Mouse (Mus musculus) lung, postnatal 10 days (tissue): ENCODE measurements around the gene Jak3.

ENCODE experiments used
- DNase-seq: peaks from one replicate; pipeline ENCODE4 v3.0.0; 2021

Jak3 gene

DNA sequence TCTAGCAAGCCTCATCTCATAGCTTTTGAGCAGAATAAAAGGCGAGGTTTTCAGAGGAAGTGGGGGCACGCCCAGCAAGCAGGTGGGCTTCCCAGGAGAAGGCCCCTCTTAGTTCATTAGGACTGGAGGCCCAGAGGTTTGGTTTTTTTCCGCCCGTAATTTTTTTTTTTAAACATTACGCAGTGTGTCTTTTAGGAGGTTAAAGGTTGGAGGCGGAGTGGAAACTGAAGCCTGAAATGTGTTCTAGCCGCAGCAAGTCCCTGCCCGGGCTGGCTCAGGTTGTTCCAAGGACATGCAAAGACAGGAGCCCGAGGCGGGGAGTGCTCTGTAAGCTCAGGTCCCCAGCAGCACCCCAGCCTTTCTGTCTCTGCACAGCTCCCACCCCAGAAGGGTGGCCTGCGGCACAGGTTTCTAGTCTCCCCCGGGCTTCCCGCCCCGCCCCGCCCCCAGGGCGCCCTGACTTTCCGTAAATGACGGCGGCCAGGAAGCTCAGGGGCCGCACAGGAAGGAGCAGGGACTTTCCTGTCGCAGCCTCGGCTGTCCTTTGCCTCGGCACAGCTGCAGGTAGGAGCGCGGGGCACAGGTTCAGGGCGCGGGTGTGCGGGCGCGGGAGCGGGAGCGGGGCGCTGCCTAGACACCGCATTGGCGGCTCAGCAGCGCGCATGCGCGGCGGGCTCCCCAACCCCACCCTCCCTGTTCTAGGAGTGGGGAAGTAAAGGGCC lies at the start of gene Jak3:
Jak3 (plus strand) TSS at position 277 of the 722 bp plus-strand sequence.
- DNase-seq = peak; percentile 52

DNA sequence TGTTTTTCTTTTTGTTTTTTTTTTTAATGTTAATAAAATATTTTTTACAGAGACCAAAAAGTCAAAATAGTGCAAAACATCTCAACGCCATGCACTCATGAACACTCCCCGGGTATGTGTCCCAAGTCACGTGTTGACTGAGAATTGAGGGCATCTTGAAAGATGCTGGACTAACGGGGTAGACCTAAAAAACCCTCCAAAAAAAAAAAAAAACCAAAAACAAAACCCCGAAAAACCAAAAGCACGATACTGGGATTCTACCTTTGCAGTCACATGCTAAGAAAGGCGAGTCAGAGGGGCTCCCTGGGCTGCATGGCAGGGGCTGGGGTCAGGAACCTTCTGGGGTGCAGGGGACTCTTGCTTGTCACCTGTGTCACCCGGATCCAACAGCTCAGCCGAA lies 49.3 kb upstream of the Jak3 start:
- no peak for DNase-seq

DNA sequence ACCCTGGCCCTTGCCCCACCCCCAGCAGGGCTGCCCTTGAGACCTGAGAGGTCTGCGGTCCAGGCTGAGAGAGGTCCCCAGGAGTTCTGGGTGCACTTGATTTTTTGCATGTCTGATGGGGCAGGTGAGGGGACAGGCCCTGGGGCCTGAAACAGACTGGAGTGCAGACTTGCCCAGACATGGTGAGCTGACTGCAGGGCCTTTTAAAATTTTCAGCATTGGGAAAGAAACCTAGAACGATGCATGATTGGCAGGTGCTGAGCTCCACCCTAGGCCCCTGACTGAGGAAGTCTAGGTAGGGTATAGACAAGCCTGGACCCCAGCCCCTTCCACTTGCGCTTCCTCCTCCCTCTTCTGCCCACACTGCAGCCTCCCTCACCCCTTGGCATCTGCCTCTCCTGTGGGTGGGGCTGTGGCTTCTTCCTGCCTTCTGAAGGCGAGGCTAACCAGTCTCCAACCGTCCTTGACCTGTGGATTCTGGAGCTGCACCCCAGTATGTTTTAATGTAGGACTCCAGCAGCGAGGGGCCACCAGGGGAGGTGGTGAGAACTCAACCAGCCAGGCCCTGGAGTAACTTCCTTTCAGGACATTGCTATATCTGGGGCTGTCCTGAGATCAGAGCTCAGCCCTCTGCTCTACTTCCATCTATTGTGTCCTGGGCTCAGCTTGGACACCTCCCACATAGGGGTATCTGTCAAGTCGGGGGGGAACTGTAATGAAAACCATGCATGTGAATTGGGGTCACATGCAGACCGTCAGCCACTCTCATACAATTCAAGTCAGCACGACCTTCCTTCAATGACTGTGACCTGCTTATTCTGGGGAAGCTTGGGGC lies 48.6 kb upstream of the Jak3 start:
- peak; percentile 50 for DNase-seq

DNA sequence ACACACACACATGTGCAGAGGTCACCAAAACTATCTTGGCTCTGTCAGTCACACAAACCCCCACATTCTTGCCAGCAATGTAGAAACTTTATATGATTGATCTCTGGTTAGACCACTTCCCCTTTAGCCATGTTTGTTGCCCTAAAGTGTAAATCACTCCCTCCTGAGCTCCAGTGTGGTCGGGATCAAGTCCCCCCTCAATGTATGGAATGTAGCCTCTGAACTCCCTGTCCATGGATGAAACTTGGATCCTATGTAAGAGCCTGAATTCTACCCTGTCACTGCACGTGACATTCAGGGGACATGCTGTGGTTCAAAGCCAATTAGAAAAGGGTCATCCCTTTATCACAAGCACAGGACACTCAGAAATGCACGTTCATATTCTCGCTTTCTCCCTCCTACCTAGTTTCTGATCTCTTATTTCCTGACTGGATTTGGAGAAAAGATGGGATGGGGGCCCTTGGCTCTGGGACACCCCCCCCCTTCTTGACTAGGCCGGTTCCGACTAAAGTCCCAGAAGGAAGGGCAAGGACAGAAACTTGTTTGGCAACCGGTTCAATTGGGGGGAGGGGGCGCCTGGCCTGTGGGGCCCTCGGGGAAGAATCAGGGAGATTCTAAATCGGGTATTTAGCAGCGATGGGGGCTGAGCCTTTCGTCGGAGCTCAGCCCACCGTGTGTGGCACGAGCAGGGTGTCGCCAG lies 47.5 kb upstream of the Jak3 start:
- DNase-seq = peak; percentile 38

GRCm38 (mm10) chr8:71629096-71629697 lies 46.9 kb upstream of the Jak3 start:
- DNase-seq = peak; percentile 95

DNA sequence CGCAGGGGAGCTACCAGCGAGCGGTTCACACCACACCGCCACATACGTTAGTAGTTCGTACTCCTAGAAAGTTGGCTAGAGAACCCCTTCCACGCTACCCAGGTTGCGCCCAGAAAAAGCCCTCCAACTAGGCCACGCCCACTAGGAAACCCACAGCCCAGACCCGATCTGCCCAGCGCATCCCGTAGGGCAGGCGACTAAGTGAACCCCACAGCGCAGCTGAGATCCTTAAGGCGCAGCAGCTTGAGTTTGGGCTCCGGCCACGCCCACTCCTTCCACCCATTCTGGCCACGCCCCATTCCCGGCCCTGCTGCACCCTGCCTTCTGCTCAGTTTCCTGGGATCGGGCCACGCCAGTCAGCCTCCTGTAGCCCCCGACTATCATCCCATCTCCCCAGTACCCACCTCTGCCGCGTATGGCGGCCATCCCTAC lies 46.3 kb upstream of the Jak3 start:
- DNase-seq = peak; percentile 68

DNA sequence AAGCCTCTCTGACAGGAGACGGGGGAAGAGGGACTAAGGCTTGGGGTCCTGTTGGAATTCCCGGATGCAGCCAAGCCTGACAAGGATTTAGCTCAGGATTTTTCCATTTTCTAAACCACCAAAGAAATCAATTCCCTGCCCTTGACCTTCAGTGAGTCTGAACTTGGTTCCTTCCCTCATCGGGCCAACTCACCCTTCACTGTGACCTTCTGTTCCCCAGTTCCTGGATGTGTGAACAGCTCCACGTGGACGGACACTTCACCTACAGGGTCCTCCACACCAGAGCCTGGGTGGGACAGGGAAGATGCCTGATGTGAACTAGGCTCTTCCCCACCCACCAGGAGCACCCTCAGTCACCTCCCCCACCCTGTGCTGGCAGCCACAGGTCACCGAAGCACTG lies 45.3 kb upstream of the Jak3 start:
- DNase-seq = no peak

DNA sequence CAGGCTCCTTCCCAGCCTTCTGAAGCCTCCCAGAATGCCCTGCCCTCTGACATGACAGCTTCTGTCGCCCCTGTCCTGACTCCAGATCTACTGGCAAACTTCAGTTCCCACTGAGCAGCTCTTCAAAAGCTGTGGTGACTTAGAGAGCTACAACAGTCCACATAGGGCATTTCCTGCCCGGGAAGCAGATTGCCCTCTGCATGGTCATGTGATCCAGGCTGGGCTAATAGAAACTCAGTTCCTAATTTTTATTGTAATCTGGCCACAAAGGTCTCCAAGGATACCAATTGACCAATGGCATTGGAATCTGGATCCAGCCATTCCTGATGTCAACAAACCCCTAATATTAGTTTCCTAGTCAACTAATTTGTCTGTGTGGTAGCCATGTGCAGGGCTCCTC lies 44.2 kb upstream of the Jak3 start:
- DNase-seq = no peak

DNA sequence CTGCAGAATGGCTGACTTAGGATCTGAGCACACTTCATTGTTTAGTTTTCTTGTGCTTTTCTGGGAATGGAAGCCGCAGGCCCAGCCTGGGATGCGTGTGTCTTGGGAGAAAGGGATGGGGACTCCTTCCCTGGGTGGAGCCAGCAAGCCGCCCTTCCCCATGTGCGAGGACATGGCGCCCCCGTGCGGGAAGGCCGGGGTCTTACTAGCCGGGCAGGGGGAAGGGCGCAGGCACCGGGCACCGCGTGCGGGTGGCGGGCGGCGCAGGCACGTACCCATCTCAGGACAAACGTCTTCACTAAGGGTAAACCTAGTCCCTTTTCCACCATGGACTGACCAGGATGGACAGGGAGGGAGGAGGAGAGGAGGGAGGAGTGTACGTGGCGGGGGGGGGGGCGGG lies 42.9 kb upstream of the Jak3 start:
- peak; percentile 68 for DNase-seq

DNA sequence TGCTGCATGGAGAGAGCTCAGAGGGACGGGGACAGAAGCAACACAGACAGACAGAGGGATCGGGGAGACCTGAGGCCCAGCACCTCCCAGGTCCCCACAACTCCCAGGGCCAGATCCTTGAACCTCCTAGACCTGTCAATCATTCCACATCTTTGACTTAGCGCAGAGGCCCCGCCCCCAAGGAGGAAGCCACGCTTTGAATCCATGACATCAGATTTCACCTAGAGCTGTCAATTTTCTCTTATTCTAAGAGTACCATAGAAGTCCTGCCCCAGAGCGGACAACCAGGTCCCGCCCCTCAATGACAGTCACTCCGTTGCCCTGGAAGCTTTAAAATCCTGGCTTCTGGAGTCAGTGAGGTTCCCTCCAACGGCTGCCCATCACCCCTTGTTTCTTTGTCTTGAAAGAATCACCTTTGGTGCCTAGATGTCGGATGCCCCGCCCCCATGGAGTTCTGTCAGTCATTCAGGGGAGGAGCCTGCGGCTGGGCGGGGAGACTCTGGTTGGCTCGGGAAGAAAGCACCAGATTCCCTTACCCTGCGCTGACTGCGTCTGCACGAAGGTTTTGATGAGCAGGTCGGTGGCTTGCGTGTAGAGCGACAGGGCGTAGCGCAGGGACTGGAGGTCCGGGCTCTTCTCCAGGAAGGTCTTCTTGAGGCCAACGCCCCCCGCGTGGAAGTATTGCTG lies 42.0 kb upstream of the Jak3 start:
- peak; percentile 75 for DNase-seq

DNA sequence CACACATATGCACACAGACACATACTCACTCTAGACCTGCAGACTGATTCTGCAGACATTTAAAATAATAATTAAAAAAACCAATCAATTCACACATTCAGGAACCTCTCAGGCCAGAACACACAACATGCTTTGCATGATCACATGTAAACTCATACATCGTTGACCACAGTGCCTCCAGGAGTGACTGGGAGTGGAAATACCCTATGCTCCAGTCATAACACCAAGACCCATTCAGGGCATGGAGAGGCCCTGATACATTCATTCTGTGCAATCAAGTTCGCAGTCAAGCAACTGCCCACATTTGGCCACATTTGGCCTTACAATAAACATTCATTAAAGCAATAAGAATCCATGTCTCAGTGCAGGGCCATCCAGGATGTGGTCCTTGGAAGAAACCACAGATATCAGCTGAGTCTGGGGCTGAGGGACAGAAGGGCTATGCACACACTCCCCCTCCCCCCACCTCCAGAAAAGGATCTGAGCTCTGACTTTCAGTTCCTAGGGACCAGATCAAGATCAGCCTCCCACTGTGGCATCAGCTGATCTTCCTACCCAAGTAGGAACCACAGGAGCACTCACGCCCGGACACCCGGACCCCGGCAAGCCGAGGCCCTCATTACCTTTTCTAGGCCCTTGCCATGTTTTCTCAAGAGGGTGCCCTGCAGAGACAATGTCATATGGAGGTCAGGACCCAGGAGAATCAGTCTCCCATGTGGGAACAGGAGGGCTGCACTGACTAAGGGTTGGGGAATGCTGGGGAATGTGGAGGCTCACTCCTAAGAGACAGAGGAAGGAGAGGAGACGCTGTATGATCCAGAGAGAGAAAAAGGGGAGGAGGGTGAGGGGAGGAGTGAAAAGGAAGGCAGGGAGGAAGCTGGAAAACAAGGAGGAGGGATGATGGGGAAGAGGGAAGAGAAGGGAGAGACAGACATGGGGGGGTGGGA lies 38.7 kb upstream of the Jak3 start:
- DNase-seq = no peak

DNA sequence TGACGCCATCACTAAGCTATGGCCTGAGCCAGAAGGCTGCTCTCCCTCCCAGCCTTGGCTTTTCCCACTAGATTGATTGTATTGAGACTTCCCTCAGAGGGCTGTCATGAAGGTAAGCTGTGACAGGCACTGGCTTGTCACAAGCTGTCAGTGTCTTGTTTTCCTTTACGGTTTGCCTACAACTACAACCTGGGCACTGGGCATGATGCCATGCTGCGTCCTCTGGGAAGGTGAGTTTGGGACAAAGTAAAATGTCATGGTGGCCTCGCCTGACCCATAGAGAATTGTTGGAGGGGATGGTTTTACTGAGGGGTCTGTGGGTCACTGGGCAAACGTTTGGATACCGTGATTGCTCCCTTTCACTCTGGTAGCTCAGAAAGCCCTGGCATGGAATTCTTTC lies 37.8 kb upstream of the Jak3 start:
- DNase-seq = no peak

- DNase-seq = no peak
Observed at GRCm38 (mm10) chr8:71639318-71639717, 36.8 kb upstream of the Jak3 start.

DNA sequence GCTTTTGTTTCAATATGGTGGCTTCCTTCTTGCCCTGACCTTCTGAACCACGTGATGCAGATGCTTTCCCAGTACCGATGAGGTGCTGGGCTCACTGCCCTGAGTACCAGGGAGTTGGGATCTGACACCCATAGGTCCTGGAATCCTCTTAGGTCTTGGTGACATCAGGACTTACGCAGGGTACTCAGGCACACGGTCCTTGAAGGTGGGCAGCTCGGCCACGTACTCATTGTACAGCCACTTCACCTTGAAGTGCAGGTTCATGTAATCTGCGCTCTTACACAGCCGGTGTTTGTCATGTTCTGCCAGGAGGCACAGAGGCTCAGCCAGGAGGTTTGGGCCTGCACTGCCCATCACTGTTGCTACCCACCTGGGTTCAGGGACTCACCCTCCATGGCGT lies 30.6 kb upstream of the Jak3 start:
- DNase-seq = no peak

GRCm38 (mm10) chr8:71654600-71654999 lies 21.5 kb upstream of the Jak3 start:
- DNase-seq = peak; percentile 41

DNA sequence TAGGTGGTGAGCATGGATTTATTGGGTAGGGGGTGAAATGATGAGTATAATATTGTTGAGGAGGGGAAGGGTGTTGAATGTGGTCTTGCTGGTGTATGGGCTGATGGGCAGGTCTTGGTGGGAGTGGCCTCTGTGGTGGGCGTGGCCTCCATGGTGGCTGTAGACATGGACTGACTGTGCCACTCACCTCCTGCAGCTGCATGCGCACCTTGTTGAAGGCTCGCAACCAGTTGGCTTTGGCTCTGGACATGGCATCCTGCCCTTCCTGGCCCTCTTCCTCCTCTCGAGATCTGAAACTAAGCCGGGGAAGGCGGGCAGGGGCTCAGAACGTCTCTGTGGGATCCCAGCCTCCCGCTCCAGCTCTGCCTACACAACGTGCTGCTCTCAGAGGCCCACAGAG lies 18.3 kb upstream of the Jak3 start:
- no peak for DNase-seq

GRCm38 (mm10) chr8:71658515-71659049 lies 17.5 kb upstream of the Jak3 start:
- DNase-seq = no peak

DNA sequence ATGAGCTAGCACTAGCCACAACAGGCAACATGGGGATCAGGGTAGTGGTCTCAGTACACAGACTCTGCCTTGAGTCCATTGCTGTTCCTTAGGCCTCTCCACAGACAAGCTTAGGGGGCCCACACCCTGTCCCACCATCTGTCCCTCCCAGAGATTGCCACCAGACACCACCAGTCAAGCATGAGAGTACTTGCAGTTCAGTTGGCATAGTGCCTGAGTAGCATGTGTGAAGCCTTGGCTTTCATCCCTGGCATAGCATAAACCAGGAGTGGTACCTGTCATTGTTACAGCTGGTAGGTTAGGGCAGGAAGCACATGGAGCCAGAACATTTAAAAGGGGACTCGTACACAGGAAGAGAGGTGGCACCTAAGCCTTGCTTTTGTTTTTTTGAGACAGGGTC lies 16.3 kb upstream of the Jak3 start:
- DNase-seq = no peak

DNA sequence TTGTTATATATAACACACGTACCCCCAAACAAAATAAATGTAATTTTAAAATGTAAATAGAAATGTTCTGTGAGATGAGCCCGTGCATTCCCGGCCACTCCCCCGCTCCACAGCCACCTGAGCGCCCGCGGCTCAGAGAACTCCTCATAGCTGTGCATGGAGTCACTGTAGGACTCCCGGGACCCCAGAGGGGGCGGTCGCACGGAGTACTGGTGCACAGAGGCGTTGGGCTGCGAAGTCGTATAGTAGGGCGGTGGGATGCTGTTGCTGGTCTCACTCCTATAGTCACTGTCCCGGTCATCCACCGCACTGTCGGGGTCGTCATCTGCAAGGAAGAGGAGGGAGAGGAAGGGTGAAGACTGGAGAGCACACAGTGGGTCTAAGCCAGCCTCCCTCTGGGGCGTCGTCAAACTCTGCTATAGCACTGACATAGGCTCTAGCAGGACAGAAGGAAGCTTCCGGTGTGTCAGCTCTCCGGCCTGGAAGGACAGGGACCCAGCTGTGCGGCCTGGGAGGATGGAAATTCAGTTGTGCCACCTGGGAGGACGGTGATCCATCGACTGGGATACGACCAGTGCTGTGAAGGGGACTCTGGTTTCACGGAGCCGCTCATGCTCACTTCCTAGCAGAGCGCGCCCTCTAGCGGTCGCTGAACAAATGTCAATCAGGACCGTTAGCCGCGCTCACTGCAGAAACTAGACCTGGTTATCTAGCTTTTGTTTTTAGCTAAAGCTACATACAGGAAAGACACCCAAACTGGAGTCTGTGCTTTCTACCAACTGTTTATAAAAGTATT lies 15.6 kb upstream of the Jak3 start:
- DNase-seq = peak; percentile 87
